Mouse (Mus musculus): ENCODE measurements around the gene Capn12. TPM values are rescaled to one million over a fixed set of nuclear protein-coding genes. Genes with fewer than 3 reads are reported as not detected.
"Not testable (repeated sequence)": the region's sequence is repeated elsewhere in the genome, so short reads cannot be mapped to it uniquely, and the experiment has no call there.

Capn12 gene
- polyA plus RNA-seq, 1 experiment from 2014 or later = 0.31 TPM

GRCm38 (mm10) chr7:28883039-28883438, 1.8 kb downstream of the Capn12 start:
- no peaks in the 10 kb centered on the region for H3K9me3 ChIP-seq (replicated peaks)
- no peak overlapping the region for H3K27ac ChIP-seq (replicated peaks)
- WGBS = 80% methylated on average over 11 of the region's 11 CpGs
- peaks cover 25% of the 10 kb centered on the region for H3K27me3 ChIP-seq (ENCODE audit: low read depth, poor library complexity, severe bottlenecking)
- no peak for DNase-seq (ENCODE audit: low spot score)
- peaks cover 11% of the 10 kb centered on the region for H3K4me1 ChIP-seq
- no peaks in the 10 kb centered on the region for H3K36me3 ChIP-seq
- no peak overlapping the region for H3K4me3 ChIP-seq

GRCm38 (mm10) chr7:28883704-28884103, 2.5 kb downstream of the Capn12 start:
- not testable (repeated sequence) for H3K4me3 ChIP-seq; H3K27ac ChIP-seq (replicated peaks); H3K36me3 ChIP-seq; DNase-seq (ENCODE audit: low spot score); H3K9me3 ChIP-seq (replicated peaks)
- 94% methylated on average over 4 of the region's 4 CpGs for WGBS
- peaks cover 17% of the 10 kb centered on the region for H3K4me1 ChIP-seq
- H3K27me3 ChIP-seq (ENCODE audit: low read depth, poor library complexity, severe bottlenecking) = peaks cover 31% of the 10 kb centered on the region

- WGBS = 30% methylated on average over 14 of the region's 14 CpGs
- no peak overlapping the region for H3K27ac ChIP-seq (replicated peaks)
- no peak for DNase-seq (ENCODE audit: low spot score)
- no peak overlapping the region for H3K4me3 ChIP-seq
- H3K27me3 ChIP-seq (ENCODE audit: low read depth, poor library complexity, severe bottlenecking) = peaks cover 57% of the 10 kb centered on the region
- no peaks in the 10 kb centered on the region for H3K9me3 ChIP-seq (replicated peaks)
- H3K4me1 ChIP-seq = peaks cover 17% of the 10 kb centered on the region
- H3K36me3 ChIP-seq = peaks cover 11% of the 10 kb centered on the region
Observed at GRCm38 (mm10) chr7:28886486-28886885, 5.3 kb downstream of the Capn12 start.

- WGBS = 3% methylated on average over 27 of the region's 27 CpGs
- DNase-seq (ENCODE audit: low spot score) = no peak
- H3K4me1 ChIP-seq = peaks cover 12% of the 10 kb centered on the region
- H3K27me3 ChIP-seq (ENCODE audit: low read depth, poor library complexity, severe bottlenecking) = peaks cover 57% of the 10 kb centered on the region
- H3K27ac ChIP-seq (replicated peaks) = no peak overlapping the region
- peak overlapping the region; percentile 45 for H3K4me3 ChIP-seq
- peaks cover 32% of the 10 kb centered on the region for H3K36me3 ChIP-seq
- no peaks in the 10 kb centered on the region for H3K9me3 ChIP-seq (replicated peaks)
Observed at GRCm38 (mm10) chr7:28888701-28889161, 7.5 kb downstream of the Capn12 start.

GRCm38 (mm10) chr7:28892601-28893000, 11.4 kb downstream of the Capn12 start:
- 95% methylated on average over 17 of the region's 17 CpGs for WGBS
- DNase-seq (ENCODE audit: low spot score) = no peak
- H3K27me3 ChIP-seq (ENCODE audit: low read depth, poor library complexity, severe bottlenecking) = peaks cover 37% of the 10 kb centered on the region
- H3K4me1 ChIP-seq = peaks cover 28% of the 10 kb centered on the region
- no peak overlapping the region for H3K4me3 ChIP-seq
- no peak overlapping the region for H3K27ac ChIP-seq (replicated peaks)
- no peaks in the 10 kb centered on the region for H3K9me3 ChIP-seq (replicated peaks)
- H3K36me3 ChIP-seq = peaks cover 71% of the 10 kb centered on the region

- H3K4me1 ChIP-seq = peaks cover 21% of the 10 kb centered on the region
- H3K27me3 ChIP-seq (ENCODE audit: low read depth, poor library complexity, severe bottlenecking) = peaks cover 25% of the 10 kb centered on the region
- H3K36me3 ChIP-seq = peaks cover 83% of the 10 kb centered on the region
- DNase-seq (ENCODE audit: low spot score) = peak; percentile 60
- 53% methylated on average over 7 of the region's 7 CpGs for WGBS
- H3K9me3 ChIP-seq (replicated peaks) = no peaks in the 10 kb centered on the region
- peak overlapping the region; percentile 59; the same call in 1 of the 2 replicates for H3K27ac ChIP-seq (replicated peaks)
- no peak overlapping the region for H3K4me3 ChIP-seq
Observed at GRCm38 (mm10) chr7:28893643-28894265, 12.5 kb downstream of the Capn12 start.

GRCm38 (mm10) chr7:28894942-28895341, 13.7 kb downstream of the Capn12 start:
- H3K4me3 ChIP-seq = no peak overlapping the region
- peaks cover 95% of the 10 kb centered on the region for H3K36me3 ChIP-seq
- H3K27me3 ChIP-seq (ENCODE audit: low read depth, poor library complexity, severe bottlenecking) = peaks cover 13% of the 10 kb centered on the region
- H3K9me3 ChIP-seq (replicated peaks) = no peaks in the 10 kb centered on the region
- H3K4me1 ChIP-seq = peaks cover 17% of the 10 kb centered on the region
- 46% methylated on average over 5 of the region's 5 CpGs for WGBS
- DNase-seq (ENCODE audit: low spot score) = no peak
- peak overlapping the region; percentile 39 for H3K27ac ChIP-seq (replicated peaks)

GRCm38 (mm10) chr7:28897661-28898060, 16.4 kb downstream of the Capn12 start:
- Histone ChIP-seq H3K36me3 (peaks cover 99% of the 10 kb centered on the region), H3K9me3 (replicated peaks) (no peaks in the 10 kb centered on the region), H3K4me3 (no peak overlapping the region), H3K4me1 (peaks cover 17% of the 10 kb centered on the region), H3K27ac (replicated peaks) (no peak overlapping the region), H3K27me3 (ENCODE audit: low read depth, poor library complexity, severe bottlenecking) (no peaks in the 10 kb centered on the region)
- 96% methylated on average over 6 of the region's 6 CpGs for WGBS
- no peak for DNase-seq (ENCODE audit: low spot score)

GRCm38 (mm10) chr7:28899972-28900371, 18.8 kb downstream of the Capn12 start:
- no peak for DNase-seq (ENCODE audit: low spot score)
- Histone ChIP-seq H3K27ac (replicated peaks) (no peak overlapping the region), H3K4me3 (no peak overlapping the region), H3K9me3 (replicated peaks) (no peaks in the 10 kb centered on the region), H3K27me3 (ENCODE audit: low read depth, poor library complexity, severe bottlenecking) (no peaks in the 10 kb centered on the region), H3K4me1 (peaks cover 5% of the 10 kb centered on the region; the same call in 1 of the 2 replicates), H3K36me3 (peaks cover 100% of the 10 kb centered on the region)
- WGBS = 95% methylated on average over 4 of the region's 4 CpGs

GRCm38 (mm10) chr7:28901311-28902125, 20.3 kb downstream of the Capn12 start:
- peaks cover 100% of the 10 kb centered on the region for H3K36me3 ChIP-seq
- H3K9me3 ChIP-seq (replicated peaks) = no peaks in the 10 kb centered on the region
- 91% methylated on average over 13 of the region's 13 CpGs for WGBS

GRCm38 (mm10) chr7:28902180-28902579, 21.0 kb downstream of the Capn12 start:
- Histone ChIP-seq H3K36me3 (peaks cover 100% of the 10 kb centered on the region), H3K9me3 (replicated peaks) (no peaks in the 10 kb centered on the region), H3K27ac (replicated peaks) (no peak overlapping the region), H3K27me3 (ENCODE audit: low read depth, poor library complexity, severe bottlenecking) (no peaks in the 10 kb centered on the region), H3K4me1 (no peaks in the 10 kb centered on the region), H3K4me3 (no peak overlapping the region)
- DNase-seq (ENCODE audit: low spot score) = no peak
- 93% methylated on average over 6 of the region's 6 CpGs for WGBS

More at GRCm38 (mm10) chr7:28901311-28902125, 20.3 kb downstream of the Capn12 start:
- Histone ChIP-seq H3K4me1 (no peaks in the 10 kb centered on the region), H3K4me3 (no peak overlapping the region), H3K27ac (replicated peaks) (no peak overlapping the region), H3K27me3 (ENCODE audit: low read depth, poor library complexity, severe bottlenecking) (no peaks in the 10 kb centered on the region)
- DNase-seq (ENCODE audit: low spot score) = no peak

- WGBS = 96% methylated on average over 3 of the region's 3 CpGs
- Histone ChIP-seq H3K9me3 (replicated peaks) (no peaks in the 10 kb centered on the region), H3K27ac (replicated peaks) (no peak overlapping the region), H3K36me3 (peaks cover 100% of the 10 kb centered on the region), H3K4me1 (no peaks in the 10 kb centered on the region), H3K4me3 (no peak overlapping the region), H3K27me3 (ENCODE audit: low read depth, poor library complexity, severe bottlenecking) (no peaks in the 10 kb centered on the region)
- no peak for DNase-seq (ENCODE audit: low spot score)
Observed at GRCm38 (mm10) chr7:28902809-28903208, 21.6 kb downstream of the Capn12 start.

GRCm38 (mm10) chr7:28903778-28904177, 22.6 kb downstream of the Capn12 start:
- H3K27me3 ChIP-seq (ENCODE audit: low read depth, poor library complexity, severe bottlenecking) = no peaks in the 10 kb centered on the region
- H3K4me1 ChIP-seq = no peaks in the 10 kb centered on the region
- no peak overlapping the region for H3K27ac ChIP-seq (replicated peaks)
- DNase-seq (ENCODE audit: low spot score) = no peak
- H3K9me3 ChIP-seq (replicated peaks) = no peaks in the 10 kb centered on the region
- 91% methylated on average over 10 of the region's 10 CpGs for WGBS
- peaks cover 100% of the 10 kb centered on the region for H3K36me3 ChIP-seq
- no peak overlapping the region for H3K4me3 ChIP-seq
